Mouse (Mus musculus): ENCODE results near the gene Ctdsp2. TPM values are rescaled to one million over a fixed set of nuclear protein-coding genes. Genes with fewer than 3 reads are reported as not detected.

Ctdsp2 gene
- 143 and 171 TPM in 2 replicates for polyA plus RNA-seq (2012; ENCODE audit: low replicate concordance)

DNA sequence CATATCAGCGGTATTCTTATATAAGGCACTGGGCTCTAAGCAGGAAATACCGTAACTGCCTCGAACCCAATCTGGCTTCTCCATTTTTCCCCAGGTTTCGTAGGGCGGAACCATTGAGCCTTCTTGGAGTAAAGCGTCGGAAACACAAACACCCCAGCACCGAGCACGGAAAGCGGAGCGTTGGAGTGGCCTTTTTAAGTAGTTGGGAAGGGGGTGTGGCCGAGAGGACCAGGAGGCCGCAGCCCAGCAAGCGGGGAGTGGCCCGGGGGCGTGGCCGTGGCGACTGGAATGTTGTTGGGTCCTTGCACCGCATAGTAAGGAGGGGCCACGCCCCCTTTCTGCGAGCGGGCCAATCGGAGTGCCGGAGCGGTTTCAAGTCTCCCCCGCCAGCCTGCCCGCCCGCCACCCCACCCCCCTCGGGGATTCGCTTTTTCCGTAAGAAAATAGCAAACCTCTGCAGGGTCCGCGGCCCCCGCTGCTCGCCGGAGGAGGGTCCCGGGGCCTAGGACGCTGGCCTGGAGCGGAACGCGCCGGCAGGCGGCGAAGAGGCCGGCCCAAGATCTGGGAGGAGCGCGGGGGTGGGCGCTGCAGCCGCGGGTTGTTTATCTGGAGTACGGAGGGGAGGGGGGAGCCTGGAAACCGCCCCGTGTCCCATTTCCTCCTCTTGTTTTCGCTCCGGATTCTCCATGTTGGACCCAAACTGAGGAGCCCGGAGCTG, at the start of gene Ctdsp2:
Ctdsp2 (plus strand) TSS at position 441 of the 718 bp plus-strand sequence.

DNA sequence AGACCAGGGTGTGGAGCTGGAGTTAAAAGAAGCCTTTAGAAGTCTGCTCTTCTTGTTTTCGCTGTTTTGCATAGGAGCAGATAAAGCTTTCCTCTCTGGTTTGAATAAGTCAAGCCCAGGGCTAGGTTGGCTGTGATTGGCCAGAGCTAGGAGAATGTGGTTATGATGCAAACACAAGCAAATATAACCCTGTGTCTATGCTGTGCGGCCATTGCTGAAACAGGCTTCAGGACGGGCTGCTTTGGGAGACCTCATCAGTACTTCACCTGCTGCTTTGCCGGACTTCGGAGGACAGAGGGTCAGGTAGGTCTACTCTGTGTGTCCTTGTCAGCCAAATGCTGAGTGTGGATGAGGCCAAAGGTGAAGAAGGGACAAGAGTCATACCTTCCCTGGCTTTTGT, 22.0 kb downstream of the Ctdsp2 start, which contains the start of gene Avil:
Avil (plus strand) TSS at position 181 of the 400 bp plus-strand sequence.

DNA sequence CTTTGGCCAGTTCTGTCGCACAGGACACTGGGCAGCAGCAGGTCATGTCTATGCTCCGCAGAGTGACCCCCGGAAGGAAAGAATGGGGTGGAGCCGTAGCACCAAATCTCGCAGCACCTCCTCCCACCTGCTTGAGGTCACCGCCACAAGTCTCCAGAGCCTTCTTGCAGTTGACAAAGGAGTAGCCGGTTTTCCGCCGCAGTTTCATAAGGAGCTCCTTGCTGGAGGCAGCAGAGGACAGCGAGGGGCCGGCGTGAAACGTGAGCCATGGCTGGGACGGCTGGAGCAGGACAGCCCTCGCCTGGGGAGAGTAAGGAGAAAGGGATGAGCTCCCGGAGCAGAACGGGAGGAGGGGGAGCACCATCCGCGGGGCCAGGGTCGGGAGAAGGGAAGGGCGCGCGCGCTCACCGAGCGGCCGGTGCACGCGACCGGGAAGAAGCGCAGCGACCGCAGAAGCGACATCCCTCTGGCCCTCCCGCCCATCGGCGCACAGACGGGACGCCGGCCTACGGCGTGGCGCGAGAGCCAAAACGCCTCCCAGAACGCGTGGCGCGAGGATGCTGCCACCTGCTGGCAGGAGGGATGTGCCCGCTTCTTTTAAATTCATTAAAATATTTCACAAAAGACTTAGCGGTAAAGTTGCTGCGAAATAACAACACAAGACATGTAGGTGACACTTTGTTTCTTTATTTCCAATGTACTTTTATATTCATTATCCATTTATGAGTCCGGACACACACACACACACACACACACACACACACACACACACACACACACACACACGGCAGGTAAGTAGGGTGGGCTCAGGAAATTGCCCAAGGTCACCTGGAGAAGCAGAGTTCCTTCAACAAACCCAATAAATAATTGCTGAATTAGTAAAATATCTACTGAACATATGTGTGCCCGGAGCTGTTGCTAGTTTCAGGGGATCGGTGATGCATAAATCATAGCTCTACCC, 52.1 kb downstream of the Ctdsp2 start, which contains the start of gene Tsfm:
Tsfm (minus strand) TSS at position 505 of the 961 bp plus-strand sequence.

DNA sequence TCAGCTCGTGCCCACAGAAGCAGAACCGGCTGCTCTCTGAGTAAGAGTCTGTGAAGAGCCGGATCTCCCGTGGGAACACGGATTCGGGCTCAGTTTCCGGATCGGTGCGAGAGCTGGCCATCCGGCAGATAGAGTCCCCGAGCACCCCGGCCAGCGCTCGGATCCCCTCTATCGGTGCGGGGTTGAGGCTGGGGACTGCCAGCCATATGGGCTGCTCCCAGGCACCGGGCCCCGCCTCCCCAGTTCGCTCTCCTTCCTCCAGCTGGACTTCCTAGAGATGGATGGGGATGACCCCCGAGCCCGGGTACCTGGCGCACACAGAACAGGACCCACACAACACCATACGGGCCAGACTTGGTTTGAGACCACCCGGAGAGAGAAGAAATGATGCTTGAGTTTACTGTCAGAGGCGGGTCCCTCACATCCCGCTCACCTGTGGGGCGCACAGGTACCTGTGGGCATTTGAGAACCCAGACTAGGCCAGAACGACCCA, 62.8 kb downstream of the Ctdsp2 start, which contains the start of the genes Mettl1 and Eef1akmt3:
Mettl1 (plus strand) TSS at position 141 of the 493 bp plus-strand sequence.
Eef1akmt3 (minus strand) TSS at position 240 of the 493 bp plus-strand sequence.

DNA sequence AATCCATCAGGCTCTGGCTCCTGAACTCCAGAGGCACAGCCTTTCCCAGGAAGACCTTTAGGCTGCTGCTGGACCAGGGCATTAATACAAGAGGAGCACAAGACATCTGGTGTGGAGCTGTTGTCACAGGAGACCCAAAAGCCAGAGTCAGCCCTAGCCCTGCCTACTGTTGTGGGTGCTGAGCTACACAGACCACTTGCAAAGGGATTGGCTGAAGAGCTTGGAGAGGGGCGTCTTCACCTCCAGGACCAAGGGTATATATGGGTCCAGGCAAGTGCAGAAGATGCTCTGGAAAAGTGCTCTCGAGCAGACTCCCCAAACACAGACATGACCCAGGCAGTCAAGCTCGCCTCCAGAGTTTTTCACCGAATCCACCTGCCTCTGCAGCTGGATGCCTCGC, 69.4 kb downstream of the Ctdsp2 start, which contains the start of gene Cyp27b1:
Cyp27b1 (plus strand) TSS at position 297 of the 400 bp plus-strand sequence.

Other genes with a start within 250 kb of the Ctdsp2 start
- 4.0 and 13.1 TPM in 2 replicates for gene Atp23, start 77.4 kb upstream of the Ctdsp2 start, polyA plus RNA-seq (2012; ENCODE audit: low replicate concordance)
- gene Avil, start 22.0 kb downstream of the Ctdsp2 start, polyA plus RNA-seq (2012; ENCODE audit: low replicate concordance): 0.20 and 0.27 TPM in 2 replicates
- gene Tsfm, start 52.1 kb downstream of the Ctdsp2 start, polyA plus RNA-seq (2012; ENCODE audit: low replicate concordance): 22.5 and 29.7 TPM in 2 replicates
- gene Mettl1, start 62.7 kb downstream of the Ctdsp2 start, polyA plus RNA-seq (2012; ENCODE audit: low replicate concordance): 8.2 and 18.0 TPM in 2 replicates
- gene Eef1akmt3, start 62.8 kb downstream of the Ctdsp2 start, polyA plus RNA-seq (2012; ENCODE audit: low replicate concordance): 0.30 and 0.39 TPM in 2 replicates
- gene Cyp27b1, start 69.5 kb downstream of the Ctdsp2 start, polyA plus RNA-seq (2012; ENCODE audit: low replicate concordance): 0.08 TPM in 1 of 2 replicates, not detected in the other
- 5.6 and 13.1 TPM in 2 replicates for gene March9, start 81.5 kb downstream of the Ctdsp2 start, polyA plus RNA-seq (2012; ENCODE audit: low replicate concordance)
- 378 and 643 TPM in 2 replicates for gene Cdk4, start 84.8 kb downstream of the Ctdsp2 start, polyA plus RNA-seq (2012; ENCODE audit: low replicate concordance)
- 28.3 and 29.1 TPM in 2 replicates for gene Tspan31, start 91.5 kb downstream of the Ctdsp2 start, polyA plus RNA-seq (2012; ENCODE audit: low replicate concordance)
- 89.4 and 209 TPM in 2 replicates for gene Agap2, start 96.6 kb downstream of the Ctdsp2 start, polyA plus RNA-seq (2012; ENCODE audit: low replicate concordance)
- gene Os9, start 142.4 kb downstream of the Ctdsp2 start, polyA plus RNA-seq (2012; ENCODE audit: low replicate concordance): 207 and 236 TPM in 2 replicates
- gene B4galnt1, start 186.5 kb downstream of the Ctdsp2 start, polyA plus RNA-seq (2012; ENCODE audit: low replicate concordance): 492 and 503 TPM in 2 replicates
- 0.30 and 0.75 TPM in 2 replicates for gene Slc26a10, start 201.9 kb downstream of the Ctdsp2 start, polyA plus RNA-seq (2012; ENCODE audit: low replicate concordance)
- gene Arhgef25, start 211.4 kb downstream of the Ctdsp2 start, polyA plus RNA-seq (2012; ENCODE audit: low replicate concordance): 2.0 and 2.8 TPM in 2 replicates
- 78.7 and 214 TPM in 2 replicates for gene Dtx3, start 217.0 kb downstream of the Ctdsp2 start, polyA plus RNA-seq (2012; ENCODE audit: low replicate concordance)
- 38.8 and 44.6 TPM in 2 replicates for gene Pip4k2c, start 232.9 kb downstream of the Ctdsp2 start, polyA plus RNA-seq (2012; ENCODE audit: low replicate concordance)

Measured in hematopoietic multipotent progenitor cell, adult 10-12 weeks (in vitro differentiated cells).